Mouse (Mus musculus) brain, embryonic 14.5 days (tissue): ENCODE data around the gene Zbtb16.

Experiments
- CTCF ChIP-seq: fragments of 200-500 bp; IDR thresholded peaks from 2 replicates; pipeline ENCODE4 v1.5.1; 2012; ENCODE audit warnings: inconsistent platforms, mild to moderate bottlenecking, moderate library complexity, borderline replicate concordance; ENCODE audit not compliant: insufficient read depth, insufficient read length; ENCODE audit errors: extremely low read depth
- POLR2A ChIP-seq: fragments of 200-500 bp; IDR thresholded peaks from 2 replicates; pipeline ENCODE4 v1.6.1; 2012; ENCODE audit warnings: mild to moderate bottlenecking, inconsistent platforms, borderline replicate concordance; ENCODE audit not compliant: poor library complexity, insufficient read depth, insufficient read length, severe bottlenecking; ENCODE audit errors: extremely low read depth

DNA sequence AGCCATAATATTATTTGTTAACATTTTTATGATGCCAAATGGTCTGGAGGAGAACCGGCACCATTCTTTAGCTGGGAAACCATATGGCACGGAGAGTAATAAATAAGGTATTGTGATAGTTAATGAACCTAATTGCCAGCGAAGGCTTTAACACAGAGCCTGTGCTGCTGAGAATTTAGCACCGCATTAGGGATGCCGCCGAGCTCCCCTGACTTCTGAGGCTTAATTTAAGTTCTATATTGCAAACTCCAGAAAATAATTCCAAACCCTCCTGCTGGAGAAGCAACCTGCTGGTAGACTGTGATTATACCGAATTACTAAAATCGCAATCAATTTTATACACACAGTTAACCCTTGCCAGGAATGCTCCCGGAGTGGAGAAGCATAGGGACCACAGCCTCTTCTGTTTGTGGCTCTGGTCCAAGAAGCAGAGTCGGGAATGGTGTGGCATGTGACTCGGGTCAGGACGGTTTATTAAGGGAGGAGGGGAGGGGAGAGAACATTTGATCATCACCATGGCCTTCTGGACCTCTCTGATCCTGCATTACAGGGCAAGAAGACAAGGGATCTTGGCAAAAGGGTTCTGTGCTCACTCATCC, 30.6 kb upstream of the Zbtb16 start:
- TF ChIP-seq CTCF = no peak
- TF ChIP-seq POLR2A = no peak
